Mouse (Mus musculus) spleen, postnatal 10 days (tissue): ENCODE results near the gene Lrch3.

Experiments used
- DNase-seq, 2 experiments: peaks; one replicate each; pipeline ENCODE4 v3.0.0; 2021 to 2022; ENCODE audit warnings: low spot score in 2 of 2

Lrch3 gene

DNA sequence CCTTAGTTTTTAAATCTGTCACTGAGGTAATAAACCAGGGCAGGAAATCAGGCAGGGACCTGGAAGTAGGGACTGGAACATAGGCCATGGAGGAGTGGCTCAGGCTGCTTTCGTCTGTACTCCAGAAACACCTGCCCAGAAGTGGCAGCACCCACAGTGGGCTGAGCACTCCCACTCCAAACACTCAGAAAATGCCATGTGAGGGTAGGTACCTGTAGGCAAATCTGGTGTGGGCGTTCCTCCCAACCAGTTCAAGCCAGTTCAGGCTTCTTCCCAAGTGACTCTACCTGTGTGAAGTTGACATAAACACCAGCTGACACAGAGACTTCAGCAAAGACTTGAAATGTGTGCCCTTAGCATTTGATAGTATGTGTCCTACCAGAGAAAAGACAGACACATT is 70.7 kb downstream of the Lrch3 start:
- no peak for DNase-seq

DNA sequence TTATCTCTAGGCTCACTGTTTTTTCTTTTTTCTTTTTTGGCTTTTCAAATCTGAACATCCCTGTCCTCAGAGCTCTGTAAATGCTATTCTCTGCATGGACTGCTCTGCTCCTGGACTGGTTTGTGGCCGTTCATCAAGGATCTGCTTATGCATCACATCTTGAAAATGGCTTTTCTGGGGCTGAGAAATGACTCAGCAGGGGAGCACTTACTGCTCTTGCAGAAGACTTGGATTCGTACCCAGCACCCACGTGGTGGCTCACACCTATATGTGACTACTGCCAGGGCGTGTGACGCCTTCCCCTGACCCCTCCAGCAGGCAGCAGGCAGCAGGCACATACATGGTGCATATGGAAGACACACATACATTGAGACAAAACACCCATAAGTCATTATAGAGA is 78.3 kb downstream of the Lrch3 start:
- DNase-seq = no peak

DNA sequence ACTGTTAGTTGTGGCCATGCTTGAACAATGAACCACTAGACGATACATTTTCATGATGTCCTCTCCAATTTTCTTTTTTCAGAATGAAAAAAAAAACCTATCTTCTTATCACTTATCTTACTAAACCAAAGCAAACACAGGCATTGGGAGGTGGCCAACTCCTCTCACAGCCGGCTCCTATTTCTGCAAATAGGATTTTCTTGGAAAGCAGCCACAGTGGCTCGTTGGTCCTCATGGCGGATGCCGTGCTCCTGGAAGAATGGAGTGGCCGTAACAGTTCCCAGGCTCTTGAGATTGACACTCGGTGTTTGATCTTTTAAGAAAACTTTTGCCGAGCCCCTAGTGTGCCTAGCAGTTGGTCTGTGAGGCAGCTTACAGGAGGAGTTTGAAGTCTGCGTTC is 91.3 kb downstream of the Lrch3 start:
- no peak for DNase-seq

DNA sequence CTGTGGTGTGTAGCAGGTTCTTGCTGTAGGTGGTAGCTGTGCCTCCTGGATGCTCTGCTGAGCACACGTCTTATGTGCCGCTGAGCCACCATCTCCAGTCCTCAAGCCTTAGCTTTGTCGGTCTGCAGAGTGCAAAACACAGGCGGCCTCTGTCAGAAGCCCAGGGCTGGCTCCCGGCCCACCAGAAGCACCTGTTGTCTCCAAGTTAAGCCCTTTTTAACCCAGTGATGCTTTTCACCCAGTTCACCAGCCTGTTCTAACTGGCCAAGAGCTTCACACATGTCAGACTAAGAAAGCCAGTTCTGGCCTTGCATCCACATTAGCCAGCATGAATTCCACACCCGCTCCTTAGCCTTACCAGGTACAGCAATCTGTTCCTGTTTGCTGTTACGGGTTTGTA is 93.0 kb downstream of the Lrch3 start:
- DNase-seq = no peak

DNA sequence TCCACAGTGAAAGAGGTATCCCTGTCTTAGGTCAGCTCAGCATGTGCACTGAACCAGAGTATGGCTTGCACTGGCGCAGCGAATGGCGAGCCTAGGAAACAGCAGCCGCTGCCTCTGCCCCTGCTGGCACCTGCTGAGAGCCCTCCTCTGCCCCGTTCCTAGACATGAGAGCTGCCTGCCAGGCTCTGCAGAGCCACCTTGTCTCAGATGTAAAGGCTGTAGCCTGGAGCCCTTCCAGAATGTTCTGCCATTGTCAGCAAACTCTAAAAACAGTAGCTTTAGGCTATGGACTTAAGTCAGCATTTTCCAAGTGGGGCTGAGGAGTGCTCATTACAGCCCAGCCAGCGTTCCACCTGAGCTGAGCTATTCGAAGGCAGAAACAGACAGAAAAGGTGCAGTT is 93.5 kb downstream of the Lrch3 start:
- DNase-seq = no peak

DNA sequence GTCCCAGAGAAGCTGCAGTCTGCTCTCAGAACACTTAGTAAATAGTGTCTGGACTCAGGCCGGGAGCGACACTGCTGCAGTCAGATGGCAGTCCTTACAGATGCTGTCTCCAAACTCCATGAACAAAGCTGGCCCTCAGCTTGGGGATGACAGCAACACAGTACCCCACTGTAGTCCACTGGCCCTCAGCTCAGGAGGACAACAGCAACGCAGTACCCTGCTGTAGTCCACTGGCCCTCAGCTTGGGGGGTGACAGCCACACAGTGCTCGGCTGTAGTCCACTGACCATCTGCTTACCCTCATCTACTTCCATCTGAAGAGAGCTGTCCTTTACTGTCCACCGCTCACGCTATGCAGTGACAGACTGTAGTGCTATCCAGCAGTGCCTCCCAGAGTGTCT is 96.3 kb downstream of the Lrch3 start:
- no peak for DNase-seq

DNA sequence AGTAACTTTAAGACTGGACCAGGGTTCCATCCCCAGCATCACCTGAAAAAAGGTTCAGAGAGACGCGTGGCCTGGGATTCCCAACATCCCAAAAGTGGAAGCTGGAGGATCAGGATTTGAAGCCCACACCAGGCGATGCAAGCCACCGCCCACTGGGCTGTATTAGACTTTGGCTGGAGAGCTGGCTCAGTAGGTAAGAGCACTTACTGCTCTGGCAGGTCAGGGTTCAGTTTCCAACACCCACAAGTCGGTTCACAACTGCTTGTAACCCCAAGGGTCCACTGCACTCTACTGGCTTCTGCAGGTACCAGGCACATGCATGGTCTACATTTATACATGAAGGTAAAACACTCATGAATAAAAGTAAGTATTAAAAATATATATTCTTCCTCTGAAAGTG is 99.9 kb downstream of the Lrch3 start:
- no peak for DNase-seq

DNA sequence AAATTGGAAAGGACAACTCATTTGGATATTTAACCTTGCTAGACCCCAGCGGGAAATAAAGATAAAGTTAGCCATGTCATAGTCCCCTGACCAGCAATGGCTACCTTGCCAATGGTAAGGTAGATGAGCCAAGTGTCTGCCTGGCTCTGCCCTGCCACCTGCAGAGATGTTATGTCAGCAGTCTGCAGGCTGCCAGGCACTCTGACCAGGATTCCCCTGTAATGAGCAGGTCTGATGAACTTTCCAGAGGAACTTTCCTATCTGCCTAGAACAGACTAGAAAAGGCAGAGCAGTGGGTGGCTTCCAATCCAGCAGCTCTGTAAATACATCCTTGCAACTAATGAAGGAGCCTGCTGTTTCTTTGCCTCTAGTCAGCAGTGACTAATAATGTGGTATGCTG is 101.0 kb downstream of the Lrch3 start:
- no peak for DNase-seq

DNA sequence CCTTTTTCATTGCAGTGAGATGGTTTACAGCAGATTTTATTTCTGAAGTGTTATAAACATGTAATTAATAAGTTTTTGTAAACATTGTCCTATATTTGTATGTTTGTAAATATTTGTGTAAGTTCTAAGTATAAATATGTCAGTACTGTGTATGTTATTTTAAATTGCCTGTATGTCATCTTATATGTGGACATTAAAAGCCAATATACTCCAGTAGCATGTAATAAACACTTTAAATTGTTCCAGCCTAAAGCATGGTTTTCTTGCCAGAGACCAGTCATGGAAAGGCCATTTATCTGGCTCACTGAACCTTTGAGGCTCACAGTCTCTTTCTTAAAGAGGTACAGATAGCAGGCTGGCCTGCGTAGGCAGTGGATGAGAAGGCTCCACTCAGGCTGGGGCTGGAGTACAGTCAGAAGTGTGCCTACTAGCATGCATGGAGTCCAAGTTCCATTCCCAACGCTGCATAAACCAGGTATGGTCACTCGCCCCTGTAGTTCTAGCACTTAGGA is 101.6 kb downstream of the Lrch3 start:
- no peak for DNase-seq

DNA sequence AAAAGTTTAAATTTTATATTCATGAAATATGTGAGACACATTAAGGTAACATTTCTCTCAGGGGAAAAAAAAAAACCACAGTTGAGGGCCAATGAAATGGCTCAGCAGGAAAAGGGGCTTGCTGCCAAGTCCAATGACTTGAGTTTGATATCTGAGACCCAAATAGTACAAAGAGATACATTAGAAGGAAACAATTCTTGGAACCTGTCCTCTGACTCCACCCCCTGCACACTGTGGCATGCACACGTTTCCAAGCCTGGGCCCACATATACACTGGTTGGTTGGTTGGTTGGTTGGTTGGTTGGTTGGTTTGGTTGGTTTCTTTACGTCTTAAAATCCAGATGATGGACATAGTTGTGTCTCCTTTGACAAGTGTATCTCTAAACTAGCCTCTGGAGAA is 102.1 kb downstream of the Lrch3 start:
- no peak for DNase-seq

DNA sequence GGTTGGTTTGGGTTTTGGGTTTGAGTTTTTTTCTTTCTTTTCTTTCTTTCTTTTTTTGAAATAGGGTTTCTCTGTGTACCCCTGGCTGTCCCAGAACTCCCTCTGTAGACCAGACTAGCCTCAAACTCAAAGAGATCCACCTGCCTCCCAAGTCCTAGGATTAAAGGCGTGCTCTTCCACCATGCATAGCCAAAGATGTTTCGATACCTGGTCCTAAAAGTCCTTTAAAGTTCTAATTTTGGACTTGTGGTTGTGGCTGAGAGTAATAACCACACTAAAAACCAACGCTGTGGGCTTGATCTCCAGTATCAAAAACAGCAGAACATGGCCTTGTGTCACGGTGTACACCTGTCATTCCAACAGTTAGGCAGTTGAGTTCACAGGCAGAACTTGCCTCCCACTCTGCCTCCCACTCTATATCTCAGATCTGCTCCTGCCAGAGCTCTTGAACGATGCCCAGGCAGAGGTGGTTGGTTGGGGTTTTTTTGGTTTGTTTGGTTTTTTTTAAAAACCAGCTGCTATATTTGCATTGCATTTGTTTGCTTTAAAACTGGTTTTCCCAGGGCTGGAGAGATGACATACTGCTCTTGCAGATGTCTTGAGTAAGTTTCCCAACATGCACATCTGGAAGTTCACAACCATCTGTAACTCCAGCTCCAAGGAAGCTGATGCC is 103.9 kb downstream of the Lrch3 start:
- no peak for DNase-seq

DNA sequence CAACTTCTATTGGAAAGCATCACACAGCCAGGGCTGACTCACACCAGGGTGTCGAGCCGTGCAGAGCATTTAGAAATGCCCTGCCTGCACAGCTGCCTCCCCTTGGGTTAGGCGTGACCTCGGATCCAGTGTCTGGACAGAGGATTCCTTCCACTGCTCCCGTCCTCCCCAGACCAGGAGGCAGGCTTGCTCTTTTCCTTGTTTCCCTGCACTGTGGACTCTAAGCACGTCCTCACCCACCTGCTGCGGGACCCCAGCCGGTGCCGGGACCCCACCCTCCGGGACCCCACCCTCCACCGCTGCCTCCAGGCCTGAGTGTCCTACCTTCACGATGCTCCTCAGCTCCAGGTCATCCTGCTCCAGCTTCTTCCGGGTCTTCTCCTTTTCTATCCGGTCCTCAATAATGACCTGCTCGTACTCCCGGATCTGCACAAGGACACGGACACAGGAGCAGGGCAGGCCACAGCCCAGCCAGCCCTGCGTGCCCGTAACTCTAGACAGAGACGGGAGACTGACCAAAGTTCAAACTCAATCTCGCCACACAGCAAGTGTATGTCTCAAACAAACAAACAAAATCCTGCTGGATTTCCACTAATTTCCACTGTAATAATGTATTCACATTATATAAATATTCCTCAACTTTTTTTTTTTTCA is 105.3 kb downstream of the Lrch3 start:
- no peak for DNase-seq

DNA sequence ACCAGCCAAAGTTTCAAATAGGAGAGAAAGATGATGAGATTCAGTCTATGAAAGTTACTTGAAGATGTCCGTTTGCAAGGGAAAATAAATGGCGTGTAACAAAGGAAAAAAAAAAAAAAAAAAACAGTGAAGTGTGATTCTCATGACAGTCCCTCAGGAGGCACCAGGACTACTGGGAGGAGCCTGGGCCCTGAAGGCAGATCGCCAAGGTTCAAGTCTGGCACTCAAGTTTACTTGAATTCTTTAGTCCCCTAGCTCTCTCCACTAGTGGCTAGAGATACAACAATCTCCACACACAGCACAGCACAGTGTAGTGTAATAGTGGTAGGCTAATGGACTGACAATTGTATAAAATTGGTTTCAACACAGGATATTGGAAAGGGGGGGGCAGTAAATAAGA is 107.5 kb downstream of the Lrch3 start:
- no peak for DNase-seq

DNA sequence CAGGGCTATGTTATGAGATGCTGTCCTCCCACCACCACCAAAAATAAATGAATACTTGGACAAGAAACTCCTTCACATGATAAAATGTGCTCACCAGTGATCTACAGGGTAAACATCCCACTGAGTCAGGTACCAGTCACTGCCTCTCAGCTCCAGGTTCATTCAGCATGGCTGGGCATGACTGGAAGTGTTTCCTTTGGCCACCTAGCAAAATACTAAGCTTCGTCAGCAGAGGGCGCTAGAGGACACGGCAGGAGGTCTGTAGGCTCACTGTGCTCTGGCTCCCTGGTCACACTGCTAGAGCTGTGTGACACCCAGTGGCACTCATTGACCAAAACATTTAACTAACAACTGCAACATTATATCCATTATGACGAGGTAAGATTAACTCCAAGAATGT is 109.8 kb downstream of the Lrch3 start:
- DNase-seq = peak; percentile 75 to 89

DNA sequence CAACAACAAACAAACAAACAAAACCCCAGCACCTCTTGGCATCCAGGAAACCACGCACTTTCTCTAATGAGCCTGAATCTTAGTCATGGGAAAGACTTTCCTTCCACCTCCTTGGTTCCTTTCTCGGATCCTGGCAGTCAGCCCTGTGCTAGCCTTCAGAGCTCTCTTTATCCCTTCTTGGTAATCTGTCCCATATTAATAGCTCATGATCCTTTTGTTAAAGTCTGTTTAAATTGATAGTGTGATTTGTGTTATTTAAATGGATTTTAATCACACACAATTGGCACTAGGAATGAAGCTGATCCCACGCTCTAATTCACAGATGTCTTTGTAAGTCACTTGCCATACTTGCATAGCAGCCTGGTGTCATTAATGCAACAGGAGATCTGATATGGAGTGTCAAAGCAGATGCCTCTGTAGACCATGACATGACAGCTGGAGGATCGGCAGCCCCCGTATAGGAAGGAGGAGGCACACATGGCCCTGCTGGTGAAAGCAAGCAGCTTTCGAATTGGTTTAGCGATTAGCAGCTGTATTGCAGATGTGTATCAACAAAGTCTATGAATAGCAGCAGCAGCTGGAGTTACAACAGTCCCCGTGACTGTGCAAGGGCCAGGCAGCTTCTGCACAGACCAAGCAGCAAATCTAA is 110.7 kb downstream of the Lrch3 start:
- no peak for DNase-seq

DNA sequence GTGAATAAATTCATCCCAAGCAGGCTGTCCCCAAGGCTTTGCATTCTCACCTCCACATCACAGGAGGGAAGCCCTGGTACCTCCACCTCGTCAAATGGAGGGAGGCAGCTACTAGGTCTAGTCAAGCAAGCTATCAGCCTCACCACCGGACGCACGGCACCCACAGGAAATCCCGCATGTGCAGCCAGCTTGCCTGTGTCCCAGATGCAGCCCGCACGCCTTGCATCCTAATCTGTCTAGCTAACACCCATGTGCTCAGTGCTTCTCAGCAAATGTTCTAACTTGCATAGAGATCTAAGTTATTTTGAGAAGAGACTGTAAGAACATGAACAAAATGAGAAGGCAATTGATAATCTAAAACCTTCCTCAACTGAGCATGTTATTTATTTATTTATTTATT is 112.5 kb downstream of the Lrch3 start:
- DNase-seq = no peak

DNA sequence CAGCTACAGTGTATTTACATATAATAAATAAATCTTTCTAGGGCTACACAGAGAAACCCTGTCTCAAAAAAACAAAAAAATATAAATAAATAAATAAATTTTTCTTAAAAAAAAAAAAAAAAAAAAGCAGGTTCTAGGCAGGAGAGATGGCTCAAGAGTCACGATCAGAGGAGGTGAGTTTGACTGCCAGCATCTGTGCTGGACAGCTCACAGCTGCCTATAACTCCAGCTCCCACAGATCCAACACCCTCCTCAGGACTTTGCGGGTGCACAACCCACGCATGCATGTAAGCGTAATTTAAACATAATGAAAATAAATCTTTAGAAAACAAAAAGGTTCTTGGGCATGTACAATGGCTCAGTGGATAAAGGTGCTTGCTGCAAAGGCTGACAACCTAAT is 122.1 kb downstream of the Lrch3 start:
- DNase-seq = no peak

DNA sequence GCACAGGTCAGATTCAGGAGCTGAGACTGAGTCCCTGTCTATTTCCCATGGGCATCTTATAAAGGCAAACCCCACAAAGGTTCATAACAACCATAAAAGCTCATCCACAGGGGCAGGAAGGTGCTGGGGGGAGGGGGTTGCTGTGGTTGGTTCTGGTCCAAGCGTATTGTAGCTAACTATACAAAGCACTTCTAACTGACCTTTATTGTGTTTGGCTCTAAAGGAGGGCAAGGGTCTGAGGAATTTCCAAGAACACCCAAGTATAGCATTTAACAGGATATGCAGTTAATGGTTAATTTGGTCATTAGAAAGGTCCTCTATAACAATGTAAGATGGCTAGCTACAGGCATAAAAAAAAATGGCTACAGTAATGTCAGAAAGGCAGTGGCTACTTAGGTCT is 128.8 kb downstream of the Lrch3 start:
- DNase-seq = no peak

DNA sequence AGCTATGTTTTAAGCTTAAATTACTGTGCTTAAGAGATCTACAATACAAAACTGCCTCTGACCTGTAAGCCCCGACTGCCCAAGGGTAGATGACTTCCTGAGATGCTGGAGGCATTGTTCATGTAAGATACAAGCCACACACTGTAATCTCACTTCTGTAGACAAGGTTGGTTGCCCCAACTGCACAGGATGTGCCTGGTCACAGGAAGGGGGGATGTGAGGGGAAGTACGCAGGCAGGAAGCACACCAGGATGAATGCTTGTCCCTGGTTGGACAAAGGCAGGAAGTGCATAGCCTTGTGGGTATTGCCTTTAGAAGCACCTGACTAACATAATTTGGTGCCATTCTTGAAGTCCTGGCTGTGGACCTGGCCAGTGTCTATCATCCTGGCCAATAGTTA is 129.4 kb downstream of the Lrch3 start:
- DNase-seq = no peak

DNA sequence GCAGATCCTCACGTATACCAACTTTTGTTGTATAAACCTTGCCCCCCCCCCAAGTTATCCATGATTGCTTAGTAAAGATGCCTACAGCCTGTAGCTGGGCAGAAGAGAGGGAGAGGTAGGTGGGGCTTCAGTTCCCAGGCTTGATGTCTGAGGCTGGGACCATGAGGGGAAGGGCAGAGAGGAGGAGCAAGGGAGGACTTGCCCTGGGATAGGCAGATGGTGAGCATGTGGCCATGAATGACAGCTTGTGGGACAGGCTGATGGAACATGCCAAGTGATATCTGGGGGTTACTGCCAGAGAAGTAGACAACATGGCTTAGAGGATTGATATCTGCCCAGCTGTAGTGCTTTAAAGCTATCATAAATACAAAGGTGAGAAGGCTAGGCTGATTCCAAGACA is 134.1 kb downstream of the Lrch3 start:
- DNase-seq = no peak

DNA sequence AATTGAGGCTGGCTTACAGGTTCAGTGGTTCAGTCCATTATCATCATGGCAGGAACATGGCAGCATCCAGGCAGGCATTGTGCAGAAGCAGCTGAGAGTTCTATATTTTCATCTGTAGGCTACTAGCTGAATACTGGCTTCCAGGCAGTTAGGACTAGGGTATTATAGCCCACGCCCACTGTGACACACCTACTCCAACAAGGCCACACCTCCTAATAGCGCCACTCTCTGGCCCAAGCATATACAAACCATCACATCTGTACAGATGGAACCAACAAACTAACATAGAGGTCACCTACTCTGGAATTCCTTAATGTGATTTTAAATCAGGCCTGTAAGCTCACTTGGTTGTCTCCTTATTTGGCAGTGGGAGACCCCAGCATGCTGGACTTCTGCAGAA is 134.8 kb downstream of the Lrch3 start:
- DNase-seq = no peak

DNA sequence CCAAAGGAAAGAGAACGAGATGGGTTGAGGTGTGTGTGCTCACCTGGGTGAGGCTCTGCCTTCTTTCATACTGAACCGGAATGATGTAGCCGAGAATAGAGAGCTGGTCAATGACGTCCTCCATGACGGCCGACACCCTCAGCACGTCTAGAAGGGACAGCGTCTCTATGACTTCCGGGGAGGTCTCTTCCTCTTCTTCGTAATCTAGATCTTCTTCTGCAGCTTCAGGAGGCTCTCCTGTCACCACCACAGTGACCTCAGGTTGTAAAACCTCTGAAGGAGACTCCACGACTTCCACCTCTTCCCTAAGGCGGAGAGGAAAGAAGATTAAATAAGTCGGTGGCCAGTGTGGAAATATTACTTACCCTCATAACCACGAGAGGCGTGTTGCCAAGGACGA is 135.9 kb downstream of the Lrch3 start:
- no peak for DNase-seq

DNA sequence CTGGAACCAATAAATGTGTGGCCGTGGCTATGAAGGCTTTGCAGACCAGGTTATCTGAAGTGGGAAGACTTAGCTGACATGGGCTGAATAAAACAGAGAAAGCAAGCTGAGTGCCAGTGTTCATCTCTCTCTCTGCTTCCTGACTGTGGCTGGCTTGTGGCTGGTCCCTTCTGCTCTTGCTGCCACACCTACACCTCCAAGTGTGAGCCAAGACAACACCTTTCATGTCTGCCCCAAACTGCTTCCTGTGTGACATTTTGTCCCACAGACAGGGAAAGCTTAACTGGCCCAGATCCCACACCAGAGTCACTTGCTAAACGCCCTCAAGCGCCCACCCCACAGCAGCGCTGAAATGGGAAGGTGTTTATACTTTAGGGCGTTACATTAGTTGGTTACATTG is 139.2 kb downstream of the Lrch3 start:
- DNase-seq = no peak
